Mouse (Mus musculus): ENCODE measurements around the gene Nr1i3. TPM values are rescaled to one million over a fixed set of nuclear protein-coding genes. Genes with fewer than 3 reads are reported as not detected.

The Nr1i3 gene
- polyA plus RNA-seq, 1 experiment = not detected

DNA sequence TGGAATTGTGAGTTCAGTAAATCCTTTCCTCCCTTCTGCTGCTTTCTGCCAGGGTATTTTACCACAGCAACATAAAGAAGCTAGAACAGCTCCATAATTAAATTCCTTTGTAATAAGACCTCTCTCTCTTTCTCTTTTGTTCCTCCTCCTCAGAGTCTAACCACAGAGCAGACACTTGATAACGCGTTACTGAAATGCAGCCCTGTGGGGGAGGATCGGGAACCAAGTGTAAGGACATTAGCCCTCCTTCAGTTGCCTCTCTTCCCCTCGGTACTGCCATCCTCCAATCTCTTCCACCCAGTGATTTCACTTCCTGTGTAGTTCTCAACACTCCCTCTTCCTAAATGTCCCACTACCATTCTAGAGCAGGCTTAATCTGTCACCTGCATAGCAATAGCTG is 4.4 kb upstream of the Nr1i3 start:
- Histone ChIP-seq H3K4me3 (ENCODE audit: insufficient read depth, low read length) (no peak overlapping the region), H3K27ac (ENCODE audit: insufficient read depth, low read length) (no peak overlapping the region), H3K4me1 (ENCODE audit: control insufficient read depth, insufficient read depth, low read length) (no peaks in the 10 kb centered on the region)
- TF ChIP-seq POLR2A (IDR thresholded peaks at IDR 0.05; ENCODE audit: low read depth, low read length) = no peak

GRCm38 (mm10) chr1:171212854-171213253 is 916 bp upstream of the Nr1i3 start:
- H3K4me1 ChIP-seq (ENCODE audit: control insufficient read depth, insufficient read depth, low read length) = no peaks in the 10 kb centered on the region
- no peak for TF ChIP-seq POLR2A (IDR thresholded peaks at IDR 0.05; ENCODE audit: low read depth, low read length)
- no peak for TF ChIP-seq CTCF (IDR thresholded peaks at IDR 0.05; ENCODE audit: borderline replicate concordance, insufficient read depth, low read length)
- no peak overlapping the region for H3K27ac ChIP-seq (ENCODE audit: insufficient read depth, low read length)
- no peak overlapping the region for H3K4me3 ChIP-seq (ENCODE audit: insufficient read depth, low read length)

DNA sequence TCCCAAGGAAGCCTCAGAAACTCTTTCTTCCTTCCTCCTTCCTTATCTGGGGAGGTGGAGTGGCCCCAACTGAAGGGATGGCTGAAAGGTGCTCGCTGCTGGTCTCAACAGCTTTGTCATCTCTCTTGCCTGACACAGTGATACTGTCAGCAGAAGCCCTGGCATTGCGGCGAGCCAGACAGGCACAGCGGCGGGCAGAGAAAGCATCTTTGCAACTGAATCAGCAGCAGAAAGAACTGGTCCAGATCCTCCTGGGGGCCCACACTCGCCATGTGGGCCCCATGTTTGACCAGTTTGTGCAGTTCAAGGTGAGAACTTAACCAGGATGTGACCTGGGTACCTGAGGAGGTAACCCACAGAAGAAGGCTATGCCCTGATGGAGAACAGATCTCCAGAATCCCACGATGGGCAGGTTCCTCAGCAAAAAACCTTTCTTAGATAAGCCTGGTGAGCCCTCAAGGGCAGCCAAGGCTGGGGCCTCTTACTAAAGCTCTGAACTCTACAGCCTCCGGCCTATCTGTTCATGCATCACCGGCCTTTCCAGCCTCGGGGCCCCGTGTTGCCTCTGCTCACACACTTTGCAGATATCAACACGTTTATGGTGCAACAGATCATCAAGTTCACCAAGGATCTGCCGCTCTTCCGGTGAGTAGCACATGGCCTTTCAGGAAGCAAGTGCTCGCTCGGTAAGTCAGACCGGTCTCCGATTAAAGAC is 2.6 kb downstream of the Nr1i3 start:
- no peak overlapping the region for H3K27ac ChIP-seq (ENCODE audit: insufficient read depth, low read length)
- H3K4me3 ChIP-seq (ENCODE audit: insufficient read depth, low read length) = no peak overlapping the region
- no peak for TF ChIP-seq POLR2A (IDR thresholded peaks at IDR 0.05; ENCODE audit: low read depth, low read length)
- TF ChIP-seq CTCF (IDR thresholded peaks at IDR 0.05; ENCODE audit: borderline replicate concordance, insufficient read depth, low read length) = no peak
- peaks cover 2% of the 10 kb centered on the region; the same call in 1 of the 2 replicates for H3K4me1 ChIP-seq (ENCODE audit: control insufficient read depth, insufficient read depth, low read length)

DNA sequence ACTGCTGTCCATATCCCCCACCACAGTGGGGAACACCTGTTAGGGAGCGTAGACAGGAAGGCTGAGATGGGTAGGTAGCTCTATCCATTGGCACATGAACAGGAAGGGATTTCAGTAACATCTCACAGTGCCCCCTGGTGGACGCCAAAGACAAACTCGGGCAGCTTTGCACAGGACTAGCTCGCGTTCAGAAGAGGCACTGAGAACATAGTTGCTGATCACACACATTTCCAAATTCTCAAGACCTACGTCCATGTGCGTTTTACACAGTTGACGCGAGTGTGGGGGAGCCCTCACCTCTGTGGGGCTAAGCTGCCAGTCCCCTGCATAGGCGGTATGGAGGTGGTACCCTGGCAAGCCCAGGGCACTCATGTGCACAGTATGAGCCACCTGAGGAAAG is 7.1 kb downstream of the Nr1i3 start:
- Histone ChIP-seq H3K4me3 (ENCODE audit: insufficient read depth, low read length) (peak overlapping the region; percentile 90; the same call in 1 of the 2 replicates), H3K27ac (ENCODE audit: insufficient read depth, low read length) (no peak overlapping the region), H3K4me1 (ENCODE audit: control insufficient read depth, insufficient read depth, low read length) (peaks cover 2% of the 10 kb centered on the region; the same call in 1 of the 2 replicates)
- peak; percentile 53; the same call in 1 of the 2 replicates for TF ChIP-seq CTCF (IDR thresholded peaks at IDR 0.05; ENCODE audit: borderline replicate concordance, insufficient read depth, low read length)
- no peak for TF ChIP-seq POLR2A (IDR thresholded peaks at IDR 0.05; ENCODE audit: low read depth, low read length)

GRCm38 (mm10) chr1:171221281-171222193 is 7.8 kb downstream of the Nr1i3 start:
- Histone ChIP-seq H3K4me1 (ENCODE audit: control insufficient read depth, insufficient read depth, low read length) (peaks cover 2% of the 10 kb centered on the region; the same call in 1 of the 2 replicates), H3K4me3 (ENCODE audit: insufficient read depth, low read length) (peak overlapping the region; percentile 90), H3K27ac (ENCODE audit: insufficient read depth, low read length) (no peak overlapping the region)
- TF ChIP-seq CTCF (IDR thresholded peaks at IDR 0.05; ENCODE audit: borderline replicate concordance, insufficient read depth, low read length) (no peak), POLR2A (IDR thresholded peaks at IDR 0.05; ENCODE audit: low read depth, low read length) (no peak)

DNA sequence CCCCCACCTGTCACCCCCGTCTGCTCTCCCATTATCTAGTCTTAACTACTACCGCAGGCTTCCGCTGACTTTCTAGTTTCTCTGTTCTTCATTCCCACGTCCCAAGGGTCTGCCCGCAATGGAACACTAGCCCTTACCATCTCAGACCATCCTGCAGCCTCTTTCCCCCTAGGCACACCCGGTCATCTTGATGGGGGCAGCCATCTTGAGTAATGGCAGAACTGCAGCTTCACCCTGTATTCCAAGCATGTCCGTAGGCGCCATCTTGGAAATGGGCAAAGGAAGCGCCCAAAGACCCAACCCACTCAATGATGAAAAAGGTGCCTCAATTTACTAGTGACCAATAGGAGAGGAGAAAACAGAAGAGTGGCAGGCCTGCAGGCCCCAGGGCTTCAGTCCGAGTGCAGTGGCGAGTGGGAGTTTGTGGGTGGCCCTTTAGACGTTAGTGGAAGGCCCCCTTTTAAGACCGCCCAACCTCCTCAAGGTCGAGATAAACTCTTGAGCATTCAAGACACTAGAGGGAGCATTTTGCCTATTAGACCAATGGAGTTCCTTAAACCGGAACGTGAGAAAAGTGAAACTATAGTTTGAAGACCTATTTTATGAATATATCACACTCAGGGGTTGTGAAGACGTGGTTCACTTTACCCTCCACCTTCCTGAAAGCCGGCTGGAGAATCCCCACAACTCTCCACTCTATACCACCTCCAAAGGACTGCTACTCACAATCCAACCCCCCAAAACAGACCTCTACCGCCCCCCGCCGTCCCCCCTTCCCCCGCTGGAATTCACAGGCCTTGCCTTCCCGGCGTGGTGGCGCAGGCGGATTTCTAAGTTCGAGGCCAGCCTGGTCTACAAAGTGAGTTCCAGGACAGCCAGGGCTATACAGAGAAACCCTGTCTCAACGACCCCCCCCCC is 8.7 kb downstream of the Nr1i3 start, which contains the start of gene Tomm40l:
TSS of gene Tomm40l (minus strand) at position 277 of the 918 bp plus-strand sequence.
- peak within 1 kb of the TSS; percentile 90 for H3K4me3 ChIP-seq (ENCODE audit: insufficient read depth, low read length)
- H3K27ac ChIP-seq (ENCODE audit: insufficient read depth, low read length) = peak within 1 kb of the TSS; percentile 23; the same call in 1 of the 2 replicates
- TF ChIP-seq CTCF (IDR thresholded peaks at IDR 0.05; ENCODE audit: borderline replicate concordance, insufficient read depth, low read length) (no peak), POLR2A (IDR thresholded peaks at IDR 0.05; ENCODE audit: low read depth, low read length) (peak; percentile 82)
- peaks cover 2% of the 10 kb centered on the region; the same call in 1 of the 2 replicates for H3K4me1 ChIP-seq (ENCODE audit: control insufficient read depth, insufficient read depth, low read length)

DNA sequence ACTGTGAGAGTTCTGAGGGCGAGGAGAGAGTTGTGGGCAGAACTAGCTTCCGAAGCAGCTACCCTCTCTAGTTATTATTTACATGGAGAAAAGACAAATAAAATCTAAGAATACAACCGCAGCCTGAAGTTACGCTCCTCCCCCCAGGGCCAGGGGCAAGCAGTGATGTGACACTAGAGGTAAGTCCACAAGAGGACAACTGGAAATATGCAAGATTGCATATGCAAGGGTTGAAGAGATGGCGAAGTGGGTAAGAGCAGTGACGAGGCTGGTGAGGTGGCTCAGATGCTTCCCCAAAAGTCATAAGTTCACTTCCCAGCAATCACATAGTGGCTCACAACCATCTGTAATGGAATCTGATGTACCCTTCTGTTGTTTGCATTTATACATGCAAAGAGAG is 9.4 kb downstream of the Nr1i3 start:
- Histone ChIP-seq H3K4me3 (ENCODE audit: insufficient read depth, low read length) (no peak overlapping the region), H3K27ac (ENCODE audit: insufficient read depth, low read length) (peak overlapping the region; percentile 23; the same call in 1 of the 2 replicates), H3K4me1 (ENCODE audit: control insufficient read depth, insufficient read depth, low read length) (peaks cover 2% of the 10 kb centered on the region; the same call in 1 of the 2 replicates)
- TF ChIP-seq CTCF (IDR thresholded peaks at IDR 0.05; ENCODE audit: borderline replicate concordance, insufficient read depth, low read length) (no peak), POLR2A (IDR thresholded peaks at IDR 0.05; ENCODE audit: low read depth, low read length) (no peak)

DNA sequence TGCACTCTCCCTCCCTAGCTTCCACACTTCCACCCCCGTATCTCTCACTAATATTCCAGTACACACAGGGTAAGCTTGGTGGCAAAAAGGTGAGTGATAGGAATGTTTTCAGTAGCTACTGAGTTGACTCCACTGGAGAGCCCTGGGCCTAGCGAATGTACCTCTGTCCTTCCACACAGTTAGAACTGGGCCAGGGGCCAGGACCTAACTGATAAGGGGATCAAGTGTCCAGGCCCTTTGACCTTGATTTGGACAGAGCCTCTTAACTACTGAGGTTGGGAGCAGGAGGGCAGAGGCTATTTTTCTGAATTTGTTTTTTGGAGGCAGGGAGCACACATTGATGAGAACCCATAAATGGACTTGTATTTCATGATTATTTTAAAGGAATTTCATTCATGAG is 10.0 kb downstream of the Nr1i3 start:
- no peak overlapping the region for H3K4me3 ChIP-seq (ENCODE audit: insufficient read depth, low read length)
- H3K27ac ChIP-seq (ENCODE audit: insufficient read depth, low read length) = no peak overlapping the region
- H3K4me1 ChIP-seq (ENCODE audit: control insufficient read depth, insufficient read depth, low read length) = peaks cover 2% of the 10 kb centered on the region; the same call in 1 of the 2 replicates
- TF ChIP-seq CTCF (IDR thresholded peaks at IDR 0.05; ENCODE audit: borderline replicate concordance, insufficient read depth, low read length) (no peak), POLR2A (IDR thresholded peaks at IDR 0.05; ENCODE audit: low read depth, low read length) (no peak)

DNA sequence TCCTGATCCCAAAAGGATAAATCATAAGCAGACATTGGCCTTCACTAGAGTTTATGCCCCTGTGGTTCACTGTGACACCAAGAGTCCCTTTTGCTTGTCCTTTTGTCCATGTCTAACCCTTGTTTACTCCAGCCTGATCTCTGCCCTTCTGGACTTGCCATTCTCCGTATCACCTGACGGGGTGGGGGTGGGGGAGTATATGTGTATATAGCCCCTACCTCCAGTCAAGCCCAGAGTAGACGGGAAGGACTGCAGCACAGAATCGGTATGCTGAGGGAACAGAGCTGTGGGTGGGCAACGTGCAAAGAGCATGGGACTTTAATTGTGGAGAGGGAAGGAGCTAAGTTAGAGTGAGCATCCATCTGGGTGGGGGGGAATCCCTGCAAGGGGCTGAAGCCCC is 11.1 kb downstream of the Nr1i3 start, which contains the start of gene Apoa2:
TSS of gene Apoa2 (plus strand) at position 198 of the 400 bp plus-strand sequence.
- H3K4me3 ChIP-seq (ENCODE audit: insufficient read depth, low read length) = no peak within 1 kb of the TSS
- H3K27ac ChIP-seq (ENCODE audit: insufficient read depth, low read length) = no peak within 1 kb of the TSS
- H3K4me1 ChIP-seq (ENCODE audit: control insufficient read depth, insufficient read depth, low read length) = peaks cover 2% of the 10 kb centered on the region; the same call in 1 of the 2 replicates
- no peak for TF ChIP-seq CTCF (IDR thresholded peaks at IDR 0.05; ENCODE audit: borderline replicate concordance, insufficient read depth, low read length)
- TF ChIP-seq POLR2A (IDR thresholded peaks at IDR 0.05; ENCODE audit: low read depth, low read length) = no peak

Data from embryonic fibroblast, embryonic 13.5 days (primary cell).